7 mouse cellular contexts compared by ENCODE assay signal in genomic region chr6:47780576-47781013, GRCm38 (mm10). TPM values are rescaled to one million over a fixed set of nuclear protein-coding genes. Genes with fewer than 3 reads are reported as not detected.
DNase-seq lines count a peak whose midpoint lies in the region; ATAC-seq and TF ChIP-seq lines count a peak whose summit lies in the region.

No protein-coding gene starts in this region.

- H3K27ac ChIP-seq in embryonic facial prominence, embryonic 13.5 days, result peak overlapping the region; percentile 57; the same call in 1 of the 2 replicates
- no peak overlapping the region for H3K27ac ChIP-seq in intestine, embryonic 15.5 days

- peak overlapping the region; percentile 90 for H3K4me3 ChIP-seq in megakaryocyte, embryonic 14.5 days (replicated peaks)
- H3K4me3 ChIP-seq in embryonic facial prominence, embryonic 13.5 days, result peak overlapping the region; percentile 52
- H3K4me3 ChIP-seq in intestine, embryonic 15.5 days (replicated peaks), result peak overlapping the region; percentile 44
- peak overlapping the region; percentile 27 for H3K4me3 ChIP-seq in myocyte

- peaks cover 31% of the 10 kb centered on the region for H3K4me1 ChIP-seq in megakaryocyte, embryonic 14.5 days
- no peaks in the 10 kb centered on the region for H3K4me1 ChIP-seq in embryonic facial prominence, embryonic 13.5 days
- no peaks in the 10 kb centered on the region for H3K4me1 ChIP-seq in intestine, embryonic 15.5 days (replicated peaks)

- no peak for DNase-seq in natural killer cell, adult 2 months (ENCODE audit: low spot score in 2 of 2)
- DNase-seq in spleen, adult 12 weeks (ENCODE audit: low spot score), result no peak

- peak overlapping the region; percentile 56 for H3K4me2 ChIP-seq in embryonic facial prominence, embryonic 13.5 days
- H3K4me2 ChIP-seq in intestine, embryonic 15.5 days (replicated peaks), result peak overlapping the region; percentile 28
- H3K4me2 ChIP-seq in myocyte (ENCODE audit: low read depth), result peak overlapping the region; percentile 63

- no peaks in the 10 kb centered on the region for H3K27me3 ChIP-seq in megakaryocyte, embryonic 14.5 days (replicated peaks)
- no peaks in the 10 kb centered on the region for H3K27me3 ChIP-seq in embryonic facial prominence, embryonic 13.5 days
- no peaks in the 10 kb centered on the region for H3K27me3 ChIP-seq in intestine, embryonic 15.5 days (replicated peaks)
- no peaks in the 10 kb centered on the region for H3K27me3 ChIP-seq in myocyte (ENCODE audit: control insufficient read depth, insufficient read depth, insufficient read length)

- no peaks in the 10 kb centered on the region for H3K79me2 ChIP-seq in myocyte (ENCODE audit: control insufficient read depth, insufficient read depth)

- no peak for ATAC-seq in megakaryocyte, adult 5-6 weeks (ENCODE audit: poor library complexity, severe bottlenecking)
- no peak for ATAC-seq in embryonic facial prominence, embryonic 13.5 days (ENCODE audit: insufficient number of reproducible peaks, insufficient read depth, low FRiP score, low TSS enrichment, low read depth)
- peak; percentile 48 for ATAC-seq in intestine, embryonic 15.5 days

- TF ChIP-seq POLR2A in myocyte (IDR thresholded peaks at IDR 0.05; ENCODE audit: insufficient read length, low read depth), result no peak

- no peak overlapping the region for H3K9ac ChIP-seq in embryonic facial prominence, embryonic 13.5 days
- H3K9ac ChIP-seq in intestine, embryonic 15.5 days, result no peak overlapping the region

- no peaks in the 10 kb centered on the region for H3K36me3 ChIP-seq in megakaryocyte, embryonic 14.5 days (replicated peaks; ENCODE audit: low read length)
- H3K36me3 ChIP-seq in embryonic facial prominence, embryonic 13.5 days, result no peaks in the 10 kb centered on the region
- no peaks in the 10 kb centered on the region for H3K36me3 ChIP-seq in intestine, embryonic 15.5 days
- H3K36me3 ChIP-seq in myocyte (ENCODE audit: control insufficient read depth, insufficient read depth), result no peaks in the 10 kb centered on the region

- no peaks in the 10 kb centered on the region for H3K9me3 ChIP-seq in megakaryocyte, embryonic 14.5 days
- no peaks in the 10 kb centered on the region for H3K9me3 ChIP-seq in embryonic facial prominence, embryonic 13.5 days
- H3K9me3 ChIP-seq in intestine, embryonic 15.5 days, result no peaks in the 10 kb centered on the region

- H3ac ChIP-seq in myocyte (ENCODE audit: control insufficient read depth, insufficient read length), result no peak overlapping the region

- 8% methylated on average over 2 of the region's 2 CpGs for WGBS in embryonic facial prominence, embryonic 13.5 days
- 9% methylated on average over 2 of the region's 2 CpGs for WGBS in intestine, embryonic 15.5 days

TF ChIP-seq in myocyte, 11 proteins besides CTCF, POLR2A, EP300 and RAD21:
- TF ChIP-seq E2F4 (IDR thresholded peaks at IDR 0.05; ENCODE audit: insufficient read depth), result no peak
- TF ChIP-seq TCF12 (IDR thresholded peaks at IDR 0.05; ENCODE audit: insufficient read depth, poor library complexity, severe bottlenecking), result no peak
- TF ChIP-seq SRF (IDR thresholded peaks at IDR 0.05; ENCODE audit: control insufficient read depth, insufficient read length, low read depth), result no peak
- TF ChIP-seq POLR2AphosphoS2 (IDR thresholded peaks at IDR 0.05; ENCODE audit: insufficient read length, low read depth), result no peak
- TF ChIP-seq REST (IDR thresholded peaks at IDR 0.05; ENCODE audit: insufficient read depth, insufficient read length), result no peak
- no peak for TF ChIP-seq MAX (IDR thresholded peaks at IDR 0.05; ENCODE audit: low read depth)
- no peak for TF ChIP-seq MYOG (IDR thresholded peaks at IDR 0.05; ENCODE audit: control insufficient read depth in 1 of 3, insufficient read depth in 1 of 3, insufficient read length in 2 of 3, low read depth in 2 of 3)
- TF ChIP-seq CEBPB (IDR thresholded peaks at IDR 0.05; ENCODE audit: insufficient read depth, poor library complexity, severe bottlenecking), result no peak
TF ChIP-seq in myocyte: peak in this region for 0.

RNA-seq across cellular contexts. Expression of gene Pdia4, which starts 32.6 kb away (rescaled TPM):
- polyA plus RNA-seq in megakaryocyte, embryonic 14.5 days (2012; ENCODE audit: insufficient read depth, low replicate concordance), result 2.8 TPM in 1 of 2 replicates, not detected in the other
- 50.6 and 54.3 TPM in 2 replicates for total RNA-seq in megakaryocyte, adult 5-6 weeks (2015)
- 166 TPM in 2 replicates for total RNA-seq in megakaryocyte, adult 5-6 weeks (2017)
- 274 and 286 TPM in 2 replicates for polyA plus RNA-seq in embryonic facial prominence, embryonic 13.5 days (2015; fragmentation: Nextera tagmentation; extraction: Ambion mirVana)
- polyA plus RNA-seq in intestine, embryonic 15.5 days (2015; fragmentation: Nextera tagmentation; extraction: Ambion mirVana), result 304 and 326 TPM in 2 replicates
- polyA plus RNA-seq in myocyte (2012; fragmentation: generic; extraction: Trizol), result 49.3 TPM

RNA-seq across cellular contexts. Expression of gene Zfp786, which starts 50.1 kb away (rescaled TPM):
- polyA plus RNA-seq in megakaryocyte, embryonic 14.5 days (2012; ENCODE audit: insufficient read depth, low replicate concordance), result not detected in 2 replicates
- 0.05 TPM in 1 of 2 replicates, not detected in the other for total RNA-seq in megakaryocyte, adult 5-6 weeks (2015)
- total RNA-seq in megakaryocyte, adult 5-6 weeks (2017), result not detected in 2 replicates
- polyA plus RNA-seq in embryonic facial prominence, embryonic 13.5 days (2015; fragmentation: Nextera tagmentation; extraction: Ambion mirVana), result 5.7 and 6.0 TPM in 2 replicates
- 2.3 and 2.4 TPM in 2 replicates for polyA plus RNA-seq in intestine, embryonic 15.5 days (2015; fragmentation: Nextera tagmentation; extraction: Ambion mirVana)
- 0.30 TPM for polyA plus RNA-seq in myocyte (2012; fragmentation: generic; extraction: Trizol)

RNA-seq across cellular contexts. Expression of gene Zfp398, which starts 54.9 kb away (rescaled TPM):
- polyA plus RNA-seq in megakaryocyte, embryonic 14.5 days (2012; ENCODE audit: insufficient read depth, low replicate concordance), result 0.58 and 1.5 TPM in 2 replicates
- 10.1 and 10.4 TPM in 2 replicates for total RNA-seq in megakaryocyte, adult 5-6 weeks (2015)
- total RNA-seq in megakaryocyte, adult 5-6 weeks (2017), result 10.5 and 15.6 TPM in 2 replicates
- polyA plus RNA-seq in embryonic facial prominence, embryonic 13.5 days (2015; fragmentation: Nextera tagmentation; extraction: Ambion mirVana), result 14.1 and 14.8 TPM in 2 replicates
- 6.8 and 8.2 TPM in 2 replicates for polyA plus RNA-seq in intestine, embryonic 15.5 days (2015; fragmentation: Nextera tagmentation; extraction: Ambion mirVana)
- 2.2 TPM for polyA plus RNA-seq in myocyte (2012; fragmentation: generic; extraction: Trizol)

Comparison
In these comparisons a context has a peak if more than half of its experiments do, and no peak if none do; other contexts are left out.
1. H3K4me3 ChIP-seq: peak in every context shown above with its lines; median percentile 90 in megakaryocyte, embryonic 14.5 days; 52 in embryonic facial prominence, embryonic 13.5 days; 44 in intestine, embryonic 15.5 days; 27 in myocyte.
2. RNA of gene Pdia4, which starts 32.6 kb away (polyA plus RNA-seq): 304 to 326 TPM in intestine, embryonic 15.5 days, 274 to 286 TPM in embryonic facial prominence, embryonic 13.5 days and 49.3 TPM in myocyte (single experiment); 2.8 TPM in megakaryocyte, embryonic 14.5 days; every median in the first group is over 10 times any median in the second.
3. Peak in every context shown above with its lines, with median percentiles within 50 percentile points of each other: H3K4me2 ChIP-seq.